Mouse (Mus musculus) neural tube, embryonic 14.5 days (tissue): ENCODE data around the gene Olfr837. TPM values are rescaled to one million over a fixed set of nuclear protein-coding genes. Genes with fewer than 3 reads are reported as not detected.
"Not testable (repeated sequence)": the region's sequence is repeated elsewhere in the genome, so short reads cannot be mapped to it uniquely, and the experiment has no call there.

Experiments
- ATAC-seq: fragments of 200-750 bp; cut with Nextera tagmentation; 2 replicates; pipeline ENCODE4 v1.8.0; 2017; ENCODE audit warnings: low read depth, mild to moderate bottlenecking, moderate TSS enrichment, moderate library complexity
- H3K27ac ChIP-seq: fragments of 300-500 bp; sonication (generic); 2 replicates; pipeline ENCODE4 v1.5.1; 2014; ENCODE audit warnings: low read depth, mild to moderate bottlenecking, control low read depth, low read length, moderate library complexity, mixed read lengths
- H3K27me3 ChIP-seq: fragments of 300-500 bp; sonication (generic); 2 replicates; pipeline ENCODE4 v1.6.1; 2014; ENCODE audit warnings: low read length; ENCODE audit not compliant: control insufficient read depth, insufficient read depth
- H3K36me3 ChIP-seq: fragments of 300-500 bp; sonication (generic); 2 replicates; pipeline ENCODE4 v1.6.1; 2014; ENCODE audit warnings: low read length, mixed read lengths; ENCODE audit not compliant: control insufficient read depth, insufficient read depth
- H3K4me1 ChIP-seq: fragments of 300-500 bp; sonication (generic); 2 replicates; pipeline ENCODE4 v1.6.1; 2014; ENCODE audit warnings: low read length; ENCODE audit not compliant: control insufficient read depth, insufficient read depth
- H3K4me2 ChIP-seq: fragments of 300-500 bp; sonication (generic); 2 replicates; pipeline ENCODE4 v1.6.1; 2014; ENCODE audit warnings: mild to moderate bottlenecking, low read depth, low read length, control low read depth
- H3K4me3 ChIP-seq: fragments of 300-500 bp; sonication (generic); 2 replicates; pipeline ENCODE4 v1.5.1; 2014; ENCODE audit warnings: low read depth, low read length, control low read depth, mixed read lengths
- H3K9ac ChIP-seq: fragments of 300-500 bp; sonication (generic); replicated peaks from 2 replicates; pipeline ENCODE4 v1.6.1; 2014; ENCODE audit warnings: low read depth, mild to moderate bottlenecking, control low read depth, low read length, mixed read lengths
- H3K9me3 ChIP-seq: fragments of 300-500 bp; sonication (generic); 2 replicates; pipeline ENCODE4 v1.6.1; 2016; ENCODE audit warnings: low read length; ENCODE audit not compliant: control insufficient read depth
- WGBS: fragments of 180-500 bp; shearing (Covaris S2); extraction: QIAGEN DNeasy Blood & Tissue Kit; methylation state at CpG from one replicate; pipeline ENCODE4 v1.1.7; 2014; 5-methylcytosine and 5-hydroxymethylcytosine counted together
- polyA plus RNA-seq: library from polyadenylated mRNA; unstranded; fragments of >200 nt; fragmentation: Nextera tagmentation; extraction: Ambion mirVana; gene quantifications from 2 replicates; pipeline ENCODE4 v1.2.1, GENCODE M21; 2014

The Olfr837 gene
- polyA plus RNA-seq, result not detected in 2 replicates

DNA sequence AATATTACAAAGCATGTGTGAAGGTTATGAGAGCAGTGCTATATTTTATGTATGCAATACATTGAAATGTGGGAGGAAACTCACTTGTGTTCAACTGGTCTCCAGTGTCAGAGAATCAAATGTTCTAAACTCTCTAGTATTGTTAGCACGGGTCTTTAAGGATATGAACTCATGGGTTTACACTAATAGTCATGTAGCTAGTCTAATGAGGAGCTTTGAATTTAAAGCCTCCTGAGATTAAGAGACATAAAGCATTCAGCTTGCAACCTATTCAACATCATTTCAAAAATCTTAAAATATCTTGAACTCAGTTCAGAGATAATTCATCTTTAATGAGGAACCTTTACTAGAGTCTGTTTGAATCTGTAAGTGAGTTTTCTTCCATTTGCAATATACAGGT is at the start of gene Olfr837:
Olfr837 (plus strand) TSS at position 301 of the 400 bp plus-strand sequence.
- H3K27me3 ChIP-seq, result no peaks in the 10 kb centered on the region
- ATAC-seq, result no peak
- H3K4me1 ChIP-seq, result no peaks in the 10 kb centered on the region
- peaks cover 4% of the 10 kb centered on the region; the same call in 1 of the 2 replicates for H3K9me3 ChIP-seq
- H3K36me3 ChIP-seq, result no peaks in the 10 kb centered on the region
- H3K4me3 ChIP-seq, result no peak within 1 kb of the TSS
- no peak within 1 kb of the TSS for H3K9ac ChIP-seq
- no peak within 1 kb of the TSS for H3K27ac ChIP-seq
- 74% methylated on average over 1 of the region's 1 CpGs for WGBS
- H3K4me2 ChIP-seq, result no peak within 1 kb of the TSS

DNA sequence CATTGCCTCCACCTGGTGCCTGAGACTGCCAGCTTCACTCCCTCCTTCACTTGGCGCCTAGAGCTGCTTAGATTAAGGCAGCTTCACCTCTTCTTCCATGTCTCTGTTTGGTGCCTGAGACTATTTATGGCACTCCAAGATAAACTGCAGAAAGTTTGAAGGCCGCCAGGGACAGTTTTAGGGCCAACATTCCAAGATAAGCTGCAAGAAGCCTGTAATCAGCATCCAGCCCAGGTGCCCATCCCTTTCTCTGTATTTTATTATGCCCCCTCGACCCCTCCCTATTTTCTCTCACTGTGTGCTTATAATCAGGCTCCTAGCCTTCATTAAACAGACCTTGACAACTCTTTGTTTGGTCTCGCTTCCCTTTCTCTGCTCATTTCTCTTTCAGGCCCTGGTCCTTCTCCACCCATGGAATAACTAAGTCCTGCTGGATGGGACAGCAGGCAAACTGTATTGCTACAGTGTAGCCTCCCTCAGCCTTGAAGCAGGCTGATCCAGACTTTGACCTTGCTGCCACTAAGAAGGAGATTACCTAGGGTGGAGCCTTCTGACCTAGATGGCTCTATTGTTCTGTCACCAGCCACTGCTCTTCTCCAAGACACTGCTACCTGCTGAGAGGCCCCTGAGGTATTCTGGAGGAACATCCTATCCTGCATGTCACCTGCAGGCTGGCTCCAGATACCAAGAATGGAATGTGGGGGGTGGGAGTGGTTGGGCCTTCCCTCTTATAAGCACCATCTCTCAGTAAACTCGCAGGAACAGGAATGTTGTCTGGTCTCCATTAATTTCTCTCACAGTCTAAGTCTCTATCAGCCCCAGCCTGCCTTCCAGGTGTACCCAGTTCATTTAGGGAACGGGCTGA is 43.0 kb upstream of the Olfr837 start:
- 65% methylated on average over 6 of the region's 6 CpGs for WGBS
- not testable (repeated sequence) for H3K4me1 ChIP-seq, H3K36me3 ChIP-seq, ATAC-seq, H3K9me3 ChIP-seq, H3K9ac ChIP-seq, H3K4me2 ChIP-seq, H3K27ac ChIP-seq, H3K4me3 ChIP-seq, H3K27me3 ChIP-seq

DNA sequence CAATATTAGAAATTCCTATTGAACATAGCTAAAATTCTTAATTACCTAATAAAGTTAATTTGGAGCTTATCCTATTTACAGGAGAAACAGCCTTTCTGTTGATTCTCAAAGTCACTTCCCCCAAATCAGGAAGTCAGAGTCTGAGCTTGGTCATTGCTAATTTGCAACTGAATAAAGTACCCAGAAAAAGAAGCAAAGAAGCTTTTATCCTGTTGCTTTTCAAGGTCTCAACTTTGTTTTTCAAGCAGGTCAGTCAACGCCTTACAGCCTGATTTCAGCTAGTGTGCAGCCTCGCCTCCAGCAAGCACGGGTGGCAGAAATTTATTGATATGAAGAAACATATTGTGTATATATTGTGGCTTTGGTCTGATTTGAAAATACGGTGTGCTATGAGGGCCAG is 38.8 kb upstream of the Olfr837 start:
- 89% methylated on average over 4 of the region's 4 CpGs for WGBS
- no peaks in the 10 kb centered on the region for H3K27me3 ChIP-seq
- H3K4me1 ChIP-seq, result no peaks in the 10 kb centered on the region
- H3K27ac ChIP-seq, result no peak overlapping the region
- H3K9me3 ChIP-seq, result no peaks in the 10 kb centered on the region; the same call in none of the 2 replicates
- no peaks in the 10 kb centered on the region for H3K36me3 ChIP-seq
- no peak overlapping the region for H3K9ac ChIP-seq
- no peak overlapping the region for H3K4me3 ChIP-seq
- H3K4me2 ChIP-seq, result no peak overlapping the region
- no peak for ATAC-seq

DNA sequence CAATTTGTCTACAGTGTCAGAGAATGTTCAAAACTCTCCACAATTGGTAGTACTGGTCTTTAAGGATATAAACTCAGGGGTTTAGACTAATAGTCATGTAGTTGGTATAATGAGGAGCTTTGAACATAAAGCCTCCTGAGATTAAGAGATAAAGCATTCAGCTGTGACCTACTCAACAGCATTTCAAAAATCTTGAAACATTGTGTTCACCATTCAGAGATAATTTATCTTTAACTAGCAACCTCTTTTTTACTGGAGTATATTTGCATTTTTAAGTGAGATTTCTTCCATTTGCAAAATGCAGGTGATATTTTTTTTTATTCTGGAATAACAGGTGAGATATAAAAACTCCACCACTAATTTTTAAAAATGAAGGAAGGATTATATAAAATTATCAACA is 16.0 kb upstream of the Olfr837 start, which contains the start of gene Olfr836:
Olfr836 (plus strand) TSS at position 301 of the 400 bp plus-strand sequence.
- H3K4me3 ChIP-seq, result no peak within 1 kb of the TSS
- H3K27me3 ChIP-seq, result no peaks in the 10 kb centered on the region
- no peak for ATAC-seq
- H3K36me3 ChIP-seq, result no peaks in the 10 kb centered on the region
- H3K4me2 ChIP-seq, result no peak within 1 kb of the TSS
- H3K9me3 ChIP-seq, result no peaks in the 10 kb centered on the region; the same call in 1 of the 2 replicates
- H3K4me1 ChIP-seq, result no peaks in the 10 kb centered on the region
- H3K27ac ChIP-seq, result no peak within 1 kb of the TSS
- no peak within 1 kb of the TSS for H3K9ac ChIP-seq

DNA sequence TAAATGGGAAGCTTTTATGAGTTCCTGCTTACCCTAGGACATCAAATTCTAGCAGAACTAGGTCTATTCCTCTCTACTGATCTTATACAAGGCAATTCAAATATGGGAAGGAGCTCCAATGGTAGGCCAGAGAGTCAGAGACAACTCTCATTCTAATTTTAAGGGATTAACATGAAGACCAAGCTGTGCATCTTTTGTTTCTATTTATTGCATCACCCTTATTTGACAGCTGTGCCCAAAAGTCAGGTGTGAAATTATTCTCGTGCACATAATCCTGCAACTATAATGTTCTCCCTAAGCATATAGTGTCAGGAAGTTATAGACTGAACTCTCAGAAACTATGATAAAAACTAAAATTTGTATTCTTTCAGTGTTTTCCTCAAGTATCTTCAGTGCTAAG is 41.1 kb downstream of the Olfr837 start, which contains the start of gene Olfr839-ps1:
Olfr839-ps1 (minus strand) TSS at position 101 of the 400 bp plus-strand sequence.
- Histone ChIP-seq H3K27me3 (no peaks in the 10 kb centered on the region), H3K4me2 (no peak within 1 kb of the TSS), H3K27ac (no peak within 1 kb of the TSS), H3K9ac (no peak within 1 kb of the TSS), H3K4me3 (no peak within 1 kb of the TSS), H3K4me1 (no peaks in the 10 kb centered on the region), H3K36me3 (no peaks in the 10 kb centered on the region), H3K9me3 (peaks cover 3% of the 10 kb centered on the region)
- 94% methylated on average over 1 of the region's 1 CpGs for WGBS
- no peak for ATAC-seq

Other genes starting within 250 kb of the Olfr837 start
- not detected in 2 replicates for gene Olfr832, start 199.2 kb upstream of the Olfr837 start, polyA plus RNA-seq
- not detected in 2 replicates for gene Olfr834, start 148.3 kb upstream of the Olfr837 start, polyA plus RNA-seq
- not detected in 2 replicates for gene Olfr835, start 103.6 kb upstream of the Olfr837 start, polyA plus RNA-seq
- not detected in 2 replicates for gene Olfr836, start 15.9 kb upstream of the Olfr837 start, polyA plus RNA-seq
- gene Olfr839-ps1, start 41.0 kb downstream of the Olfr837 start, polyA plus RNA-seq, result not detected in 2 replicates
- gene Olfr843, start 115.7 kb downstream of the Olfr837 start, polyA plus RNA-seq, result not detected in 2 replicates
- gene Olfr844, start 180.0 kb downstream of the Olfr837 start, polyA plus RNA-seq, result not detected in 2 replicates
- not detected in 2 replicates for gene Olfr845, start 200.1 kb downstream of the Olfr837 start, polyA plus RNA-seq
- not detected in 2 replicates for gene Olfr846, start 227.7 kb downstream of the Olfr837 start, polyA plus RNA-seq
- gene Olfr847, start 242.4 kb downstream of the Olfr837 start, polyA plus RNA-seq, result not detected in 2 replicates